Mouse (Mus musculus) intestine, embryonic 14.5 days (tissue): ENCODE results near the gene Fam20b. TPM values are rescaled to one million over a fixed set of nuclear protein-coding genes. Genes with fewer than 3 reads are reported as not detected.
"Not testable (repeated sequence)": the region's sequence is repeated elsewhere in the genome, so short reads cannot be mapped to it uniquely, and the experiment has no call there.

Experiments
- ATAC-seq: fragments of 200-750 bp; cut with Nextera tagmentation; replicated peaks from 2 replicates; pipeline ENCODE4 v1.8.0; 2017; ENCODE audit warnings: low read depth, moderate number of reproducible peaks, moderate TSS enrichment, moderate library complexity; ENCODE audit not compliant: low FRiP score, low TSS enrichment
- DNase-seq: peaks from one replicate; pipeline ENCODE4 v3.0.0-alpha.2; 2018; ENCODE audit warnings: low spot score
- H3K27ac ChIP-seq: fragments of 300-500 bp; sonication (generic); 2 replicates; pipeline ENCODE4 v1.5.1; 2014; ENCODE audit warnings: low read depth, mild to moderate bottlenecking, control low read depth
- H3K27me3 ChIP-seq: fragments of 300-500 bp; sonication (generic); replicated peaks from 2 replicates; pipeline ENCODE4 v1.6.1; 2014; ENCODE audit warnings: low read length, control low read depth; ENCODE audit not compliant: control insufficient read depth, insufficient read depth
- H3K36me3 ChIP-seq: fragments of 300-500 bp; sonication (generic); 2 replicates; pipeline ENCODE4 v1.6.1; 2014; ENCODE audit warnings: low read length, control low read depth; ENCODE audit not compliant: control insufficient read depth, insufficient read depth
- H3K4me1 ChIP-seq: fragments of 300-500 bp; sonication (generic); replicated peaks from 2 replicates; pipeline ENCODE4 v1.6.1; 2014; ENCODE audit warnings: low read length, control low read depth, mixed read lengths; ENCODE audit not compliant: control insufficient read depth, insufficient read depth
- H3K4me2 ChIP-seq: fragments of 300-500 bp; sonication (generic); 2 replicates; pipeline ENCODE4 v1.6.1; 2014; ENCODE audit warnings: low read length
- H3K4me3 ChIP-seq: fragments of 300-500 bp; sonication (generic); 2 replicates; pipeline ENCODE4 v1.5.1; 2014; ENCODE audit warnings: low read depth, low read length, control low read depth, mixed read lengths
- H3K9ac ChIP-seq: fragments of 300-500 bp; sonication (generic); 2 replicates; pipeline ENCODE4 v1.6.1; 2014; ENCODE audit warnings: mild to moderate bottlenecking, low read length
- H3K9me3 ChIP-seq: fragments of 300-500 bp; sonication (generic); 2 replicates; pipeline ENCODE4 v1.6.1; 2016; ENCODE audit warnings: low read length, control low read depth; ENCODE audit not compliant: control insufficient read depth
- WGBS: fragments of 180-500 bp; shearing (Covaris S2); extraction: QIAGEN DNeasy Blood & Tissue Kit; methylation state at CpG from one replicate; pipeline ENCODE4 v1.1.7; 2014; 5-methylcytosine and 5-hydroxymethylcytosine counted together
- polyA plus RNA-seq: library from polyadenylated mRNA; unstranded; fragments of >200 nt; fragmentation: Nextera tagmentation; extraction: Ambion mirVana; gene quantifications from 2 replicates; pipeline ENCODE4 v1.2.1, GENCODE M21; 2014

Fam20b gene
- polyA plus RNA-seq, 1 experiment from 2014 or later = 44.3 TPM

- no peak overlapping the region for H3K27ac ChIP-seq
- H3K9me3 ChIP-seq = no peaks in the 10 kb centered on the region
- H3K4me1 ChIP-seq = peaks cover 4% of the 10 kb centered on the region; the same call in 1 of the 2 replicates
- DNase-seq = no peak
- no peak overlapping the region for H3K4me3 ChIP-seq
- 37% methylated on average over 11 of the region's 11 CpGs for WGBS
- ATAC-seq = no peak
- no peak overlapping the region for H3K4me2 ChIP-seq
- no peaks in the 10 kb centered on the region for H3K27me3 ChIP-seq
- no peak overlapping the region for H3K9ac ChIP-seq
- no peaks in the 10 kb centered on the region for H3K36me3 ChIP-seq
These were observed 49.5 kb downstream of the Fam20b start for GRCm38 (mm10) chr1:156669208-156669983.

- Histone ChIP-seq H3K4me1 (peaks cover 4% of the 10 kb centered on the region; the same call in 1 of the 2 replicates), H3K4me3 (no peak overlapping the region), H3K9me3 (no peaks in the 10 kb centered on the region), H3K9ac (no peak overlapping the region), H3K36me3 (no peaks in the 10 kb centered on the region), H3K27me3 (no peaks in the 10 kb centered on the region), H3K27ac (no peak overlapping the region), H3K4me2 (no peak overlapping the region)
- DNase-seq (no peak), ATAC-seq (no peak)
- WGBS = 24% methylated on average over 5 of the region's 5 CpGs
These were observed 50.3 kb downstream of the Fam20b start for GRCm38 (mm10) chr1:156668602-156669001.

GRCm38 (mm10) chr1:156667141-156667926 is 51.6 kb downstream of the Fam20b start:
- no peak overlapping the region for H3K9ac ChIP-seq
- no peaks in the 10 kb centered on the region for H3K36me3 ChIP-seq
- ATAC-seq = peak; percentile 65; the same call in 1 of the 2 replicates
- no peaks in the 10 kb centered on the region for H3K27me3 ChIP-seq
- H3K27ac ChIP-seq = no peak overlapping the region
- no peak overlapping the region for H3K4me3 ChIP-seq
- no peak overlapping the region for H3K4me2 ChIP-seq
- H3K9me3 ChIP-seq = no peaks in the 10 kb centered on the region
- 80% methylated on average over 23 of the region's 23 CpGs for WGBS
- no peaks in the 10 kb centered on the region; the same call in 1 of the 2 replicates for H3K4me1 ChIP-seq
- peak; percentile 60 for DNase-seq

GRCm38 (mm10) chr1:156665777-156666176 is 53.1 kb downstream of the Fam20b start:
- WGBS = 86% methylated on average over 8 of the region's 8 CpGs

GRCm38 (mm10) chr1:156660660-156661236 is 58.1 kb downstream of the Fam20b start:
- not testable (repeated sequence) for H3K4me1 ChIP-seq, H3K4me2 ChIP-seq, ATAC-seq, H3K9me3 ChIP-seq, H3K9ac ChIP-seq, H3K27ac ChIP-seq, H3K4me3 ChIP-seq, H3K27me3 ChIP-seq, DNase-seq, H3K36me3 ChIP-seq
- WGBS = 74% methylated on average over 19 of the region's 21 CpGs

More at GRCm38 (mm10) chr1:156665777-156666176, 53.1 kb downstream of the Fam20b start:
- Histone ChIP-seq H3K36me3 (no peaks in the 10 kb centered on the region), H3K4me3 (no peak overlapping the region), H3K27me3 (no peaks in the 10 kb centered on the region), H3K9ac (no peak overlapping the region), H3K4me2 (no peak overlapping the region), H3K9me3 (no peaks in the 10 kb centered on the region), H3K4me1 (no peaks in the 10 kb centered on the region; the same call in 1 of the 2 replicates), H3K27ac (no peak overlapping the region)
- DNase-seq = no peak
- no peak for ATAC-seq

- H3K4me2 ChIP-seq = no peak overlapping the region
- no peaks in the 10 kb centered on the region for H3K36me3 ChIP-seq
- ATAC-seq = 0 out of 2 replicates have a peak, but pooled peaks have one; percentile 20
- no peaks in the 10 kb centered on the region for H3K27me3 ChIP-seq
- 77% methylated on average over 13 of the region's 13 CpGs for WGBS
- no peaks in the 10 kb centered on the region for H3K9me3 ChIP-seq
- H3K4me1 ChIP-seq = no peaks in the 10 kb centered on the region
- no peak overlapping the region for H3K9ac ChIP-seq
- DNase-seq = no peak
- H3K4me3 ChIP-seq = no peak overlapping the region
- no peak overlapping the region for H3K27ac ChIP-seq
These were observed 58.8 kb downstream of the Fam20b start for GRCm38 (mm10) chr1:156659906-156660659.

- no peak for DNase-seq
- H3K27ac ChIP-seq = no peak overlapping the region
- H3K4me2 ChIP-seq = no peak overlapping the region
- H3K4me3 ChIP-seq = no peak overlapping the region
- 81% methylated on average over 5 of the region's 5 CpGs for WGBS
- no peaks in the 10 kb centered on the region for H3K27me3 ChIP-seq
- H3K36me3 ChIP-seq = no peaks in the 10 kb centered on the region
- no peak overlapping the region for H3K9ac ChIP-seq
- H3K9me3 ChIP-seq = no peaks in the 10 kb centered on the region
- no peak for ATAC-seq
- no peaks in the 10 kb centered on the region for H3K4me1 ChIP-seq
These were observed 60.2 kb downstream of the Fam20b start for GRCm38 (mm10) chr1:156658676-156659075.

GRCm38 (mm10) chr1:156657523-156657922 is 61.4 kb downstream of the Fam20b start:
- no peak overlapping the region for H3K9ac ChIP-seq
- no peak overlapping the region for H3K4me2 ChIP-seq
- no peak overlapping the region for H3K4me3 ChIP-seq
- no peaks in the 10 kb centered on the region for H3K27me3 ChIP-seq
- H3K4me1 ChIP-seq = no peaks in the 10 kb centered on the region
- H3K27ac ChIP-seq = no peak overlapping the region
- WGBS = 87% methylated on average over 4 of the region's 4 CpGs
- H3K9me3 ChIP-seq = no peaks in the 10 kb centered on the region
- ATAC-seq (no peak), DNase-seq (no peak)
- H3K36me3 ChIP-seq = no peaks in the 10 kb centered on the region
